Mouse (Mus musculus): ENCODE measurements around the gene Ptprd.

Ptprd gene

DNA sequence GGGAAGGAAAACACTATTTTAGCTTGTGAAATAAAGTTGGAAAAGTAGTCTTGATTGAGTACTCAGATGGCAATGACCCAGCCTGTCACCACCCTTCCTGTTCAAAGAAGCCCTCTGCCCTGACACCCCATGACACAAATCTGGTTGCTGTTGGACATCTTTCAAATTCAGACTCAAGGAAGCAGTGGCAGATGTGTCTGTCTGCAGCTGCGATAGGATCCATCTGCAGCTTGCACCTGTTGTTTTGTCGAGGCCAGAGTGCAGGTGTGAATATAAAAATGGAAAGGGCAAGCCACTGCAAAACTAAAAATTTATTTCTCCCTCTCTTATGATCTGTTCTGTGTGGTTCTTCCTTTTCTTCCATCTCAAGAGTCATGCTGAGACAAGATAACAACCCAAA is 978.5 kb downstream of the Ptprd start:
- DNase-seq = no peak

GRCm38 (mm10) chr4:77168866-77169265 is 1042.9 kb downstream of the Ptprd start:
- DNase-seq = no peak

DNA sequence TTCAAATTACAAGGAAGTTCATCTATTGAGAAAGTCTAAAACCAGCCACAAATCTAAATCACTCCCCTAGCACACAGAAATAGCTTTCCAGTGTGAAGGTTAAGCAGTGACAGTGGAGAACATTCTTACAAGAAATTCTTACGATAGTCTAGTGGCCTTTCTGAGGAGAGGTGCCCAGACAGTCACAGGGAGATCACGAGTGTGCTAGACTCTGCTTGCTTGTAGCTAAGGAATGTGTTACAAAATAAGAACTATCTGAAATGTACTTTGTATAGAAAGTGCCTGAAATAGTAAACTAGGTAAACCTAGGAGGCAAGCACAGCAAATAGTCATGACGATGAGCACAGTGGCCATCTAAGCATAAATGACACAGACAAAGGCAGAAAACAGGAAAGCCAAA is 1054.2 kb downstream of the Ptprd start:
- DNase-seq = peak; percentile 42 to 49

GRCm38 (mm10) chr4:77155561-77155960 is 1056.2 kb downstream of the Ptprd start:
- DNase-seq = no peak

DNA sequence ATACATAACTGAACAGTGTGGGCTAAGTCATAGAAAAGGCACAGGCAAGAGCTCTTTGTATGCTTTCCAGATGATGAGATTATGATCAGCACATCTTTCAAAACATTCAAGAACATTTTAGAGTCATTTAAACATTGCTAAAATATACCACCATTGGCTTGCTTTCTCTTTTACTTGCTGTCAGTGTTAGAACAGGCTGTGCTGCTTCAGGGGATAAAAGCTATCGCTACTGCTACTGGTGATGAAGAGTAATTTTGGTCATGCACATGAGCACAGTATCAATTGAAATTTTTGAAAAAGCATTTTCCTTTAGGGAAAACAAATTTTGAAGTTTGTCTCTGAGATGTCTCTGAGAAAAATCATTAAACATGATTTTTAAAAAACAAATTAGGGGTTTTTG is 1056.7 kb downstream of the Ptprd start:
- DNase-seq = no peak

- no peak for DNase-seq
Observed at GRCm38 (mm10) chr4:77124852-77125251, 1086.9 kb downstream of the Ptprd start.

- DNase-seq = no peak
Observed at GRCm38 (mm10) chr4:77110894-77111293, 1100.9 kb downstream of the Ptprd start.

DNA sequence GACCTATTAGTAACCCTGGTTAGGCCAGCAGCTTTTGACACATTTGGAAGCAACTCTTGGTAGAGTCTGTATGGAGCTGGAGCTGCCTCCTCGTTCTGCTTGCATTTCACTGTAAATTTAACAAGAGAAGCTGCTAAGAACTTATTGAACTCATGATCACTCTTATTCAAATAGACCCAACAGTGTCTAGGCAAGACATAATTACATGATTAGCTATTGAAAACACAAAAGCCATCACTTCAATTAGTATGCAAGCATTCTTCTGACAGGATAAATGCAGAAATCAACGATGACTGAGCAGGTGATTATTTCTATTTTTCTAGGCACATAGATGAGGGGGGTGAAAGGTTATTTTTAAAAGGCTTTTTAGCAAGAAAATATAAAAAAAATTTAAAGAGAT is 1104.5 kb downstream of the Ptprd start:
- no peak for DNase-seq

GRCm38 (mm10) chr4:77083165-77083564 is 1128.6 kb downstream of the Ptprd start:
- DNase-seq = peak; percentile 69 to 79

GRCm38 (mm10) chr4:77077607-77078006 is 1134.2 kb downstream of the Ptprd start:
- DNase-seq = no peak

DNA sequence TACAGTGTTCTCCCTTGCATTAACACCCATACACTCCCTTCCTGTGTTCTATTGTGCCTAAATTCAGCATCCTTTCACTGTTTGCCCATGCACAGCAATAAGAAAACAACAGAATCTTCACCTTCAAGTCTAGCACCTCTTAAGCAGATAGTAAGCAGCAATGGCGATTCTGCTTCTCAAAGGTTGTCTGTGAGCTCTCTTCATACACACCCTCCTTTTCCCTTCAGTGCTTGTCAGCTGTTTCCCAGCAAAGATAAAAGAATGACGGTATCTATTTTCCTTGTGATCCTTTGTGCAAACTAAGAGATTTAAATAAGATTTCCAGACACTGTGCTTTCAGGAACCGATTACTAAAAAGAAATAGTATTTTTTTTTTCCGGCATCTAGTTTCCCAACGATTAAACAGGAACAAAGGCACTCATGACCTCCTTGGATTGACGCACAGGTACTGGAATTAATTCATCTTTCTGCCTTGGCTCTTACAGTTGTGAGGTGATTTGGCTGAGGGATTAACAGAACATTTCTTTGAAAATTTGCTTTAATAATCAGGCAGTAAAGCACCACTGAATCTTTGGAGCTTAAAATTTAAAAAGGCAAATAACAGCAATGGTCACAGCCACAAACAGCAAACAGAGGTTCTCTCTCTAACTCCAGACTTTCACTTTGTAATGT is 1161.1 kb downstream of the Ptprd start:
- no peak for DNase-seq

DNA sequence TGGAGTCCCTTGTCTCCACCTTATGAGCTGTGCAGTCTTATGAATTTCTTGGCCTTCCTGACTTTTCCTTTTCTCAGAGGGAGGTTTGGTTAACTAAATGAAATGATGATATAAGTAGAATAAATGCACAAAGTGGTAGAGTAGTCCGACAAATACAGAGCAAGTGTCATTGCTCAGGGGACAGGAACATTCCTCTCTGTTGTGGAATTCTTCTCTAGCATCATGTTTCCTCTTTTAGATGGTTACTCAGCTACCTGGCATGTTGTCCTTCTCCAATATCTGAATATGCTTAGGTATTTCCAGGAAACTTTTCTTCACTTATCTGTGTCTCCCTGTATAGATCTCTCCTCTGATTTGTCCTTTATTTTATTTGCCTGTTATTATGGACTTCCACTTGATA is 1207.3 kb downstream of the Ptprd start:
- no peak for DNase-seq

GRCm38 (mm10) chr4:76996172-76996571 is 1215.6 kb downstream of the Ptprd start:
- DNase-seq = no peak

DNA sequence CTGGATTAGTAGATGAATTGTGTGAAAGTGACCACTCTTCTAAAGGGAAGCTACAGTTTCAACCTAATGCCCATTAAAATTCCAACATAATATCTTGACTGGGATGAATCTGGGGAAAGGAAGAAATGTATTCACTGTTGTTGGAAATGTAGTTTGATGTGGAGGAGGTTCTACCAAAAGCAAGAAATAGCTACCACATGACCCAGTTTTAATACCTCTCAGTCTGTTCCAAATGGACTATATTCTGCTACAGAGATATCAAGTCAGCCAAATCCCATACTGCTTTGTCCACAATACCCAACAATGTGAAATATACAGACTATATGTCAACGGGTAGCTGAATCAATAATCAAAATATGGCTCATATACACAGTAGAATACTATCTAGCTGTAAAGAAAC is 1221.8 kb downstream of the Ptprd start:
- no peak for DNase-seq

DNA sequence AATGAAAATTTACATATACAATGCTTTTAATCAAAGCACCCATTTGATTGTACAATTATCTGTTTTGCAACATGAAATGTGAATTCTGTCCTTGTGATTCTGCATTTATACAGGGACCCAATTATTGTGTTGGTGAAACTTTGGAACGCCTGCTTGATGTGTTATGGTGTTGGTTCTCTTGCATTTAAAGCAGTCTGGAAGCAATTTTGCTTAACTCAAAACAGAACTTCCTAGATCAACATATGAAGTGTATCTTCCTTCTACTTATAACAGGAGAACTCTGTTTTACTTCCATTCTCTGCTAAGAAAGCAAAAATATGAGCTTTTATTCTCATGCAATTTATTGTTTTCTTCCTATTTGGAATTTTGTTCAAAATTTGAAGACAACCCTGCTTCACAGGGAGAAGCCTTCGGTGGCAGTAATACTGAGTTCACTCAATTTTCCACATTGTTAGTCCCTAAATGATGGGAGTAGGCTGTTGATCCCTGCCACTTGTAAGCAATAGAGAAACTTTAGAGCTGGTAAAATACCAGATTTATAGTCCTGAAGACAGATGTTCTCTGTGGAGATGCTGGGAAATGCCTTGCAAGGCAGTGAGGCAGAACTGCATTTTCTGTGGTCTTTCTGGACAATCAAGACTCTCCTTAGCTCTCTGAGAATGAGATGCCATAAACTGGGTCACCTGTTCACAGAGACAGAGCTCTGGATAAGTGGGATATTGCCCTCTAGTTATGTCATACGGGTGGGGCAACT is 1234.5 kb downstream of the Ptprd start:
- DNase-seq = no peak

DNA sequence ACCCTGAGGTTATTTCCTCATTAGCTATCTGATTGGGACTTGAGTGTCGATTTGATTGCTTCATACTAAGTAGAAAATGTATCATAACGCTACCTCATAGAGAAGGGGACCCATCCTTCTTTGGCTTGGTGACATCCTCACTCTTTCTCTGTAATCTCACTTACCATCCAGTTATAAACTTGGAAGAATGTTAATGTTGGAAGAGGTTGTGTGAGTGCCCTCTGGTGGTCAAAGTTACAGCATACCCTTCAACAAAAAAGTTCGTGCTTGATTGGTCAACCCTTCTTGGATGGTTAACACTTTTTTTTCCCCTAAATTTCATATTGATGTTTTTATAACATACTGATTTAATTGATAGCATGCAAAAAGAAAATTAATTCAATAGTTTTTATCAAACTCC is 1263.5 kb downstream of the Ptprd start:
- DNase-seq = peak; percentile 31 to 56

DNA sequence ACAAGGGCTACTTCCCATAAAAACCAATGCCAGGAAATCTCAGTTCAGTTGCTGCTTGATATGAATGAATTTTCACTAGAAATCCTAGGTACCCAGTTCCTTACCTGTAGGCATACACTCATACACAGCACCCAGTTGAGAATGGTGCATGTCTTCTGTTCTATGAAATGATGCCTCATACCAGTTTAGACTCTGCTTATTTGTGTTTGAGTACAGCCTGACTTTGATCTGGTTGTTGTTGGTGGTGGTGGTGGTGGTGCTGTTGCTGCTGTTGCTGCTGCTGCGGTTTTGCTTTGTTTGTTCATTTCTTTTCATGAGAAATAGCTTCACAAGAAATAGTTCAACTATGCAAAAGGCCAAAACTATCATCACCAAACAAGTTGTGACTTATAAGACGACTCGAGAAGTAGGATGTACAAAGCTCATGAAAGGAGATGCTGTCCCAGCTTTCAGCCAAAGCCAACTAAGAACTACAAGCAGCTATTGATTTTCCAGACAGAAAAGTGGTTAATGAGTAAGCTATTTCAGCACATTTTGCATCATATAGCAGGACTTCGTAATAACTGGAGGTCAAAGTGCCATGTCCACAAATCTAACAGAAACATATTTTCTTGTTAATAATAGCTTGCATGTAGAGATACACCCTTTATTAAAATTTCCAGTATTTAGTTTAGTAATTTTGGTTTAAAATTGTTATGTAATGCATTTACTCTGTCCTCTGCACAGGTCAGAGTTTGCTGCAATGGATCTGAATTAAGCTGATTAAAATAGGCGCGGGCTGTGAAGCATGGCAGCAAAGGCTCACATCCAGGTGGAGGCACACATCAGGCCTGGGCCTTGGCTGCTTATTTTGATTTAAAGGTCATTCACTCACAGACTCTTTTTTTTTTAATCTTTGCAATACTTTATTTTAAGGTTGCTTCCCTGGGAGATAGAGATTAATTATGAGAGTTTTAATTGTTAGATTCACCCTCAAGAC is 1270.1 kb downstream of the Ptprd start:
- DNase-seq = no peak

GRCm38 (mm10) chr4:76931559-76931958 is 1280.2 kb downstream of the Ptprd start:
- DNase-seq = no peak

GRCm38 (mm10) chr4:76913532-76914150 is 1298.1 kb downstream of the Ptprd start:
- no peak for DNase-seq

- DNase-seq = no peak
Observed at GRCm38 (mm10) chr4:76901692-76902091, 1310.1 kb downstream of the Ptprd start.

- DNase-seq = no peak
Observed at GRCm38 (mm10) chr4:76889669-76890068, 1322.1 kb downstream of the Ptprd start.

- no peak for DNase-seq
Observed at GRCm38 (mm10) chr4:76881610-76882009, 1330.2 kb downstream of the Ptprd start.

DNA sequence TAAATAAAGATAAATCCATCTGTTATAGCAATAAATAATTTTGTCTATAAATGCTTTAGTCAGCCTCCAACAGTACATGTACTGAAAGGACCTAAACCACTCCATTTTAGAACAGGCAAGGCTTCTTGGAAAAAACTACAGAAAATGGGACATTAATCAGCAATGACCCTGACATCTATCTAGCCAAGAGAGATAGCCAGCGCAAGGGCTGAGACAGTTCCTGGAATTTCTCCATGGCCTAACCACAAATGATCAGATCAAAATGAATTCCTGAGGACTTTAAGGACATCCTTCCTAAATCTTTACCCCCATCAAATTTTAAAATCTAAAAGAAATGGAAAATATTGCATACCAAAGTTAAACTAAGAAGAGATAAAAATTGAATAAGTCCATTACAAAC is 1340.8 kb downstream of the Ptprd start:
- no peak for DNase-seq

Measured in kidney, postnatal 25 days (tissue).